Mouse (Mus musculus): ENCODE results near the gene Gm5286. TPM values are rescaled to one million over a fixed set of nuclear protein-coding genes. Genes with fewer than 3 reads are reported as not detected.

Gene Gm5286
- polyA plus RNA-seq (2015; fragmentation: Nextera tagmentation; extraction: Ambion mirVana) = not detected in 2 replicates

DNA sequence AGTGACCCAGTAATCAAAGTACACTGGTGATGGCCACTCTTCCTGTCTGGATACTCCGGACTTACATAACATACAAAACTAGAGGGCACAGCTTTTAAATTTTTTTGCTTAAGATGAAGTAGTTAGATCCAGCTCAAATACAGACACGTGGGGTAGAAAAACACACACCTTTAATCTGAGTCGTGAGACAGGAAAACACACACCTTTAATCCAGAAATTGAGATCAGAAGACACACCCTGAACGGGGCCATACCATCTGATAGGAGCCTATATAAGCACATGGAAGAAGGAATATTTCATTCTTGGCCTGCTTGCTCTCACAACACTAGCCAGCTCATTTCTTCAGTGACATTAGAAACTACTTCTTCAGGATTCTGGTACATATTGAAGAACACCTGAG, at the start of gene Gm5286:
Gene Gm5286, plus strand, starts transcription at position 301 of the 400 bp plus-strand sequence.

DNA sequence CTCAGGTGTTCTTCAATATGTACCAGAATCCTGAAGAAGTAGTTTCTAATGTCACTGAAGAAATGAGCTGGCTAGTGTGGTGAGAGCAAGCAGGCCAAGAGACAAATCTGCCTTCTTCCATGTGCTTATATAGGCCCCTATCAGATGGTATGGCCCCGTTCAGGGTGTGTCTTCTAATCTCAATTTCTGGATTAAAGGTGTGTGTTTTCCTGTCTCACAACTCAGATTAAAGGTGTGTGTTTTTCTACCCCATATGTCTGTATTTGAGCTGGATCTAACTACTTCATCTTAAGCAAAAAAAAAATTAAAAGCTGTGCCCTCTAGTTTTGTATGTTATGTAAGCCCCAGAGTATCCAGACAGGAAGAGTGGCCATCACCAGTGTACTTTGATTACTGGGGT, 18.4 kb upstream of the Gm5286 start, which contains the start of gene Gm10696:
Gene Gm10696, minus strand, starts transcription at position 101 of the 400 bp plus-strand sequence.

Other genes with a start within 250 kb of the Gm5286 start
- not detected in 2 replicates for gene Tdpoz5, start 235.4 kb upstream of the Gm5286 start, polyA plus RNA-seq (2015; fragmentation: Nextera tagmentation; extraction: Ambion mirVana)
- gene Gm9125, start 141.8 kb upstream of the Gm5286 start, polyA plus RNA-seq (2015; fragmentation: Nextera tagmentation; extraction: Ambion mirVana) = not detected in 2 replicates
- gene Gm10697, start 124.1 kb upstream of the Gm5286 start, polyA plus RNA-seq (2015; fragmentation: Nextera tagmentation; extraction: Ambion mirVana) = not detected in 2 replicates
- gene Gm10696, start 18.5 kb upstream of the Gm5286 start, polyA plus RNA-seq (2015; fragmentation: Nextera tagmentation; extraction: Ambion mirVana) = not detected in 2 replicates
- not detected in 2 replicates for gene Gm4778, start 67.3 kb downstream of the Gm5286 start, polyA plus RNA-seq (2015; fragmentation: Nextera tagmentation; extraction: Ambion mirVana)
- 10.7 and 11.1 TPM in 2 replicates for gene Them4, start 113.4 kb downstream of the Gm5286 start, polyA plus RNA-seq (2015; fragmentation: Nextera tagmentation; extraction: Ambion mirVana)
- 10.5 TPM in 1 of 2 replicates, not detected in the other for gene Them5, start 145.4 kb downstream of the Gm5286 start, polyA plus RNA-seq (2015; fragmentation: Nextera tagmentation; extraction: Ambion mirVana)
- gene C2cd4d, start 165.7 kb downstream of the Gm5286 start, polyA plus RNA-seq (2015; fragmentation: Nextera tagmentation; extraction: Ambion mirVana) = 1.7 and 1.8 TPM in 2 replicates
- 14.1 and 19.7 TPM in 2 replicates for gene Rorc, start 176.1 kb downstream of the Gm5286 start, polyA plus RNA-seq (2015; fragmentation: Nextera tagmentation; extraction: Ambion mirVana)
- 0.35 and 0.40 TPM in 2 replicates for gene Lingo4, start 201.8 kb downstream of the Gm5286 start, polyA plus RNA-seq (2015; fragmentation: Nextera tagmentation; extraction: Ambion mirVana)
- gene Tdrkh, start 216.6 kb downstream of the Gm5286 start, polyA plus RNA-seq (2015; fragmentation: Nextera tagmentation; extraction: Ambion mirVana) = 13.7 and 15.0 TPM in 2 replicates
- 69.6 and 79.0 TPM in 2 replicates for gene Mrpl9, start 246.6 kb downstream of the Gm5286 start, polyA plus RNA-seq (2015; fragmentation: Nextera tagmentation; extraction: Ambion mirVana)
- 0.35 and 0.37 TPM in 2 replicates for gene Oaz3, start 247.2 kb downstream of the Gm5286 start, polyA plus RNA-seq (2015; fragmentation: Nextera tagmentation; extraction: Ambion mirVana)

All from skeletal muscle tissue, postnatal 0 days (tissue).